Mouse (Mus musculus) liver, embryonic 14.5 days (tissue): ENCODE measurements around the gene Ten1. TPM values are rescaled to one million over a fixed set of nuclear protein-coding genes. Genes with fewer than 3 reads are reported as not detected.

Experiments
- ATAC-seq: fragments of 200-750 bp; cut with Nextera tagmentation; 2 replicates; pipeline ENCODE4 v1.8.0; 2017; ENCODE audit warnings: moderate number of reproducible peaks, mild to moderate bottlenecking, moderate library complexity; ENCODE audit not compliant: insufficient read depth
- DNase-seq, 3 experiments: peaks; one replicate each; pipeline ENCODE4 v3.0.0-alpha.2; 2012 to 2013; ENCODE audit warnings: low read depth in 3 of 3, low spot score in 3 of 3
- H3K27ac ChIP-seq: fragments of 300-500 bp; sonication (generic); 2 replicates; pipeline ENCODE4 v1.5.1; 2014; ENCODE audit warnings: moderate library complexity, mild to moderate bottlenecking, control low read depth, inconsistent platforms
- H3K27me3 ChIP-seq: fragments of 300-500 bp; sonication (generic); 2 replicates; pipeline ENCODE4 v1.6.1; 2014; ENCODE audit warnings: mild to moderate bottlenecking, low read length, moderate library complexity; ENCODE audit not compliant: control insufficient read depth, insufficient read depth
- H3K36me3 ChIP-seq: fragments of 300-500 bp; sonication (generic); replicated peaks from 2 replicates; pipeline ENCODE4 v1.6.1; 2014; ENCODE audit warnings: low read depth; ENCODE audit not compliant: control insufficient read depth, insufficient read depth
- H3K4me1 ChIP-seq, 2 experiments: fragments of 200-500 bp in 1 of 2; fragments of 300-500 bp in 1 of 2; sonication (generic) in 1 of 2; replicated peaks; 2 replicates each; pipeline ENCODE4 v1.6.1; 2012 to 2014; ENCODE audit warnings: antibody characterized with exemption in 1 of 2, inconsistent platforms in 1 of 2, low read length in 1 of 2; ENCODE audit not compliant: control insufficient read depth in 2 of 2, insufficient read depth in 2 of 2
- H3K4me2 ChIP-seq: fragments of 300-500 bp; sonication (generic); 2 replicates; pipeline ENCODE4 v1.6.1; 2014; ENCODE audit warnings: low read depth, mild to moderate bottlenecking, control low read depth, moderate library complexity
- H3K4me3 ChIP-seq, 2 experiments: fragments of 200-500 bp in 1 of 2; fragments of 300-500 bp in 1 of 2; sonication (generic) in 1 of 2; 2 replicates each; pipeline ENCODE4 v1.5.1; 2012 to 2014; ENCODE audit warnings: low read depth in 2 of 2, low read length in 2 of 2, mild to moderate bottlenecking in 2 of 2, control low read depth in 1 of 2, inconsistent platforms in 1 of 2, moderate library complexity in 1 of 2; ENCODE audit not compliant: insufficient read depth in 1 of 2
- H3K9ac ChIP-seq: fragments of 300-500 bp; sonication (generic); replicated peaks from 2 replicates; pipeline ENCODE4 v1.6.1; 2014; ENCODE audit warnings: mild to moderate bottlenecking, control low read depth, moderate library complexity
- H3K9me3 ChIP-seq: fragments of 300-500 bp; sonication (generic); 2 replicates; pipeline ENCODE4 v1.6.1; 2016; ENCODE audit warnings: low read length, mixed read lengths; ENCODE audit not compliant: control insufficient read depth
- CTCF ChIP-seq: IDR thresholded peaks from 2 replicates; pipeline ENCODE4 v1.5.1; 2016; ENCODE audit warnings: antibody characterized with exemption, low read depth, control low read depth
- EP300 ChIP-seq: IDR thresholded peaks from 2 replicates; pipeline ENCODE4 v1.6.1; 2016; ENCODE audit warnings: antibody characterized with exemption, low read depth
- WGBS: fragments of 180-500 bp; shearing (Covaris S2); extraction: QIAGEN DNeasy Blood & Tissue Kit; methylation state at CpG from one replicate; pipeline ENCODE4 v1.1.7; 2014; ENCODE audit not compliant: insufficient replicate concordance; 5-methylcytosine and 5-hydroxymethylcytosine counted together
- polyA plus RNA-seq, 2 experiments: library from polyadenylated mRNA; depleted of rRNA in 1 of 2; stranded (reverse) in 1 of 2; unstranded in 1 of 2; fragments of >200 nt; fragmentation: Nextera tagmentation in 1 of 2; extraction: Ambion mirVana in 1 of 2; gene quantifications; 2 replicates each; pipeline versions ENCODE4 v1.2.1 to v1.2.3; 2012 to 2014

The Ten1 gene
- polyA plus RNA-seq, 2 experiments, result 19.6 to 27.3 TPM

- Histone ChIP-seq H3K27ac (no peak overlapping the region), H3K27me3 (peaks cover 10% of the 10 kb centered on the region; the same call in 1 of the 2 replicates), H3K9ac (no peak overlapping the region), H3K36me3 (peaks cover 22% of the 10 kb centered on the region), H3K9me3 (no peaks in the 10 kb centered on the region), H3K4me1 (no peaks in the 10 kb centered on the region), H3K4me3 (no peak overlapping the region), H3K4me2 (no peak overlapping the region)
- 58% methylated on average over 12 of the region's 12 CpGs for WGBS
- ATAC-seq, result no peak
- TF ChIP-seq CTCF (no peak), EP300 (no peak)
- DNase-seq, result no peak
These were observed 43.1 kb downstream of the Ten1 start for GRCm38 (mm10) chr11:116241744-116242235.

GRCm38 (mm10) chr11:116244580-116244979, 45.9 kb downstream of the Ten1 start:
- no peak overlapping the region for H3K4me3 ChIP-seq
- TF ChIP-seq CTCF (no peak), EP300 (no peak)
- H3K36me3 ChIP-seq, result peaks cover 46% of the 10 kb centered on the region
- H3K9me3 ChIP-seq, result no peaks in the 10 kb centered on the region
- DNase-seq (no peak), ATAC-seq (no peak)
- no peaks in the 10 kb centered on the region for H3K27me3 ChIP-seq
- no peaks in the 10 kb centered on the region for H3K4me1 ChIP-seq
- no peak overlapping the region for H3K9ac ChIP-seq
- no peak overlapping the region for H3K4me2 ChIP-seq
- WGBS, result 78% methylated on average over 8 of the region's 8 CpGs
- H3K27ac ChIP-seq, result no peak overlapping the region

GRCm38 (mm10) chr11:116245616-116246015, 47.0 kb downstream of the Ten1 start:
- Histone ChIP-seq H3K4me3 (no peak overlapping the region), H3K27me3 (no peaks in the 10 kb centered on the region), H3K27ac (no peak overlapping the region), H3K9me3 (no peaks in the 10 kb centered on the region), H3K9ac (no peak overlapping the region), H3K4me1 (no peaks in the 10 kb centered on the region), H3K36me3 (peaks cover 56% of the 10 kb centered on the region), H3K4me2 (no peak overlapping the region)
- ATAC-seq (no peak), DNase-seq (no peak)
- 75% methylated on average over 6 of the region's 6 CpGs for WGBS
- TF ChIP-seq CTCF (no peak), EP300 (no peak)

- Histone ChIP-seq H3K27ac (no peak overlapping the region), H3K4me2 (no peak overlapping the region), H3K9me3 (no peaks in the 10 kb centered on the region), H3K9ac (no peak overlapping the region), H3K27me3 (no peaks in the 10 kb centered on the region), H3K4me1 (no peaks in the 10 kb centered on the region), H3K4me3 (no peak overlapping the region), H3K36me3 (peaks cover 68% of the 10 kb centered on the region)
- ATAC-seq, result no peak
- WGBS, result 81% methylated on average over 14 of the region's 14 CpGs
- DNase-seq, result no peak
- TF ChIP-seq EP300, result no peak
These were observed 49.0 kb downstream of the Ten1 start for GRCm38 (mm10) chr11:116247502-116248222.

- no peak for ATAC-seq
These were observed 52.2 kb downstream of the Ten1 start for GRCm38 (mm10) chr11:116250898-116251297.

More at GRCm38 (mm10) chr11:116250898-116251297, 52.2 kb downstream of the Ten1 start:
- Histone ChIP-seq H3K27ac (no peak overlapping the region), H3K9ac (no peak overlapping the region), H3K27me3 (no peaks in the 10 kb centered on the region), H3K9me3 (no peaks in the 10 kb centered on the region), H3K36me3 (peaks cover 76% of the 10 kb centered on the region), H3K4me2 (no peak overlapping the region), H3K4me1 (no peaks in the 10 kb centered on the region), H3K4me3 (no peak overlapping the region)
- WGBS, result 85% methylated on average over 8 of the region's 8 CpGs
- TF ChIP-seq EP300, result no peak
- no peak for TF ChIP-seq CTCF
- no peak for DNase-seq
